Mouse (Mus musculus): ENCODE data around the gene Angptl1.

DNA sequence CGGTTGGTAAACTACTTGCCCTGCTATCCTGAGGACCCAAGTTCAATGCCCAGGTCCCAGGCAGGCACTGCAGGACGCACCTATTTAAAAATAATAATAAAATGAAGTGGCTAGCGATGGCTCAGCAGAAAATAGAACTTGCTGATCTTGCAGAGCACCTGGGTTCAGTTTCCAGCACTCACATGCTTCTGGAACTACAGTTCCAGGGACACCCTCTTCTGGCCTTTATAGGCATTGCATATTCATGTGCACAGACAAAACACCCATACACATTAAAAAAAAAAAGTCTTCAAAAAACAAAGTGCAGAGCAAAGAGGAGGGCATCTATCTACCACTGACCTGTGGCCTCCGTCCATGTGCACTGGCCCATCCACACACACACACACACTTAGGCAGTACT, 53.2 kb downstream of the Angptl1 start:
- TF ChIP-seq CTCF (IDR thresholded peaks at IDR 0.05; ENCODE audit: control insufficient read depth, insufficient read depth, low read length) (no peak), POLR2A (IDR thresholded peaks at IDR 0.05; ENCODE audit: borderline replicate concordance, control insufficient read depth, low read depth, low read length) (no peak)
